Mouse (Mus musculus) NIH3T3 (cell line): Measurements from ENCODE around the gene Nudt4.
"Not testable (repeated sequence)": the region's sequence is repeated elsewhere in the genome, so short reads cannot be mapped to it uniquely, and the experiment has no call there.

Source experiments
- DNase-seq: peaks from one replicate; pipeline ENCODE4 v3.0.0-alpha.2; 2012; ENCODE audit warnings: low read depth

The Nudt4 gene

DNA sequence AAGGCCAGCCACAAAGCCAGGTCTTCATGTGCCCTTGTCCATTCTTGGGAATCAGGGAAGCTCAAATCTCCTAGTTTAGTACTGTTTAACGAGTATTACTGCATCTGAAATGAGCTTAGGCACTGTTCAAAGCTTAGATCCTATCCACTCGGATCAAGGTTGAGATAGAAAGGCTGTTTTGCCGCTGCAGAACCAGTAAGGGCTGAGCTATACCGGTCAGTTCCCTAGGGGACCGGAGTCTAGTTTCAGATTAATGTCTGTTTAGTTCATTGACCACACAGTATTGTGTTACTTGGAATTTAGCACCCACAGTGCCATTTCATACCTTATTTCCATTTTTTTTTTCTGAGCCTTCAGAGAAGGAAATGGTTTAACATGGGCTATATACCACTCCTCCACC is 3.6 kb upstream of the Nudt4 start:
- peak; percentile 57 for DNase-seq

DNA sequence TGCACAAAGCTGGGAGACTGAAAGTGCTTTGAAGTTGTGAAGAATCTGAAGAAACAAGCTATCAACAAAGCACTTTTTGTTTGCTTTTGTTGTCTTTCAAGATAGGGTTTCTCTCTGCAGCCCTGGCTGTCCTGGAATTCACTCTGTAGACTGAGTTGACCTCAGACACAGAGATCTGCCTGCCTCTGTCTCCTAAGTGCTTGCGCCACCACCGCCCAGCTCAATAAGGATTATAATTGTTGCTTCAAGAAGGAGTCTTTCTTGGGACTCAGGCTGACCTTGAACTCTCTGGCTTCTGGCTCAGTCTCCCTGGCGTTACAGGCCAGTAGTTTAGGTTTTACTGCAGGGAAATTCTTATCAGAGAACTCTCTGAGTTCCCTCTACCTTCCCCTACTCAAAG is 2.8 kb upstream of the Nudt4 start:
- DNase-seq = no peak

DNA sequence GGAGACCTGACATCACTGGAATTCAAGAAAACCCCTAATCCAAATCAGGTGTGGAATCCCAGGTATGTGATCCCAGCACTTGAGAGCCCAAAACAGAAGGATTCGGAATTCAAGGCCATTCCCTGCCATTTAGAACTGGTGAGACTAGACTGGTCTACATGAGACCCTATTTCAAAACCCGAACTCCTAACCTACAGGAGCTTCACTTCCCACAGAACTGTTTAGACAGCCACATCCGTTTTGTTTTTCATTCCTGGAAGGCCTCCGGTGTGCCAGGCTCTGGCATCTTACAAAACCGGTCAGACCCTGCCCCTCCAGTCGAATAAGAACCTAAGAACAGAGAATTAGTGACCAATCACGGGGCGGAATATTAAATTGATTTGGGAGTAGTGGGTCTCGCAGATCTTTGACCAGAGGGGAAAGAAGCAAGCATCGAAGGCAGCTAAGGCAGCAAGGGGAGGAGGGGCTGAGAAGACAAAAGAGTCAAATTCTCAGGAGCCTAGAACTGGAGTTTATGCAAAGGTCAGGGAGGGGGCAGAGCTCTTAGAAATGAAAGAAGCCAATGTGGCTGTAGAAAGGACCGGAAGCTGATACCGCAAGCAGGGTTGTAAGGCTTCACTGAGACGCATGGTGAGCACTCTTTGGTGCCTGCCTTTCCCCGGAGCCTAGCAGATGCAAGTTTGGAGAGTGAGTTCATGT is 1.4 kb upstream of the Nudt4 start:
- no peak for DNase-seq

DNA sequence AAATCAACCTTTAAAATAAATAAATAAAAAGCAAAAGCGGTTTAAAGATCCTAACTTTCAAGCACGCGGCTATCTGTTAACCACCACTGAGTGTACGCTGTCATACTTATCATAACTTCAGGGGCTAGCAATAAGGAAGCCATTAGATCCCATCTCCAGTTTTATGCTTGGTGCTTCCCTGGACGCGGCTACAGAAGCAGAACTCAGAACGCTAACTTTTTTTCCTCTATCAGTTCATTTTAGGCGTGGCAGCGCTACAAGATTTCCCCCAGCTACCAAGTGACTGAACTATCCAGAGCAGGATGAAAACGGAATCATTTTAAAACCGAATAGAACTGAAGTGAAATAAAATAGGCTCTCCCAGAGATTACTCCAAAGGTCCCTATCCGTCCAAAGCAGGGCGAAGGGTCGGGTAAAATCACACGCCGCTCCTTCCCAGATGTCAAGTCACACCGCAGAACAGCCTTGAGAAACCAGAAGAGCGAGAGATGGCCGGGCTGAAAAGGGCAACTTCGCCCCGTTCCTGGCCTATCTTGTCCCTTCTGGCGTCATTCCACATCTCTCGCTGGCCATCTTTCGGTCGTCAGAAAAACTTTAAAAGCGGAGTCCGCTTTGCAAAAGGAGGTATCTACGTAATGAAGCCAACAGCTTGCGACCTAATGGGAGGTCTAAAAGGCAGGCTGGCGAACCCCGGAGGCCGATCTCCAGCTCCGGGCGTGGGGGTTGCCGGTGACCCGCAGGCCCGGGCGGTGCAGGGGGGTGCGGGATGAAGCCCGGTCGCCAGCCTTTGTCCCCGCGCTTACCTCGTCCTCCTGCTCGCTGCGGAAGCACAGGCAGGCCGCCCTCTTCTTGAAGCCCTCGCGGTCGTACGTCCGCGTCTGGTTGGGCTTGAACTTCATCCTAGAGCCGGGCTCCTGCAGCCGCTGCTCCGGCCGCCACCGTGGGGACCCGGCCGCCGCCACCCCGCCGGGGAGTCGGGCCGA is 796 bp downstream of the Nudt4 start:
- peak; percentile 69 for DNase-seq

DNA sequence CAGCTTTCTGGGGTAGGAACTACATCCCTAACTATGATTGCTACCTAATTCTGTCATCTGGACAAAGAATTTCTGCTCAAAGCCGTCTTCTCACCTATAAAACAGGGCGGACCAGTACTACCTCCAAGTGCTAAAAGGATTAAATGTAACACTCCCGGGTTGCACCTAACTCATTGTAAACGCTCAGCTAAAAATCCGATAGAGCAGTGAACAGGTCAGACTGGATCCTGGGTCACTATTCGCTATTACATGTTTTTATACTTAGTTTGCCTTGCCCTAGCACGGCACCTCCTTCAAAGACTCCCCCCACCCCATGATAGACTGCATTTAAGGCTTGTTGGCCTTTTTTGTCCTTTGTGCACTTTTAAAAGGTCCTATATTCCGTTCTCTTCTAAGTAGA is 1.6 kb downstream of the Nudt4 start:
- no peak for DNase-seq

DNA sequence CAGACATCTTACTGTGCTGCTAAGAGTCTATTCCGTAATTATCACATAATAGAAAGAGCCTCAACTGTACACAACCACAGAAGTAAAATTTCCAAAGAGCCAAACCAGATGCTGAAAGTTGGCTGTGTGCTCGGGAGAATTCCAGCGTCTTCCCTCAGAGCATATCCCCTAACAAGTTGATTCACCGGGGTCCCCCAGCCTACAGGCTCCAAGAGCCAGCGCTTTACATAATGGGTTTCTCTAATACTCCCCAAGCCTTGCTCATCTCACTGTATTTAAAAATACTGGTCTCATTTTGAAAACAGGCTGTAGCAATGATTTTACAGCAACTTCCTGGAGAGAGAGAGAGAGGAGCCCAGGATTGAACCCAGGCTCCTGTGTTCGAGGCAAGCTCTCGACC is 2.3 kb downstream of the Nudt4 start:
- DNase-seq = peak; percentile 62

DNA sequence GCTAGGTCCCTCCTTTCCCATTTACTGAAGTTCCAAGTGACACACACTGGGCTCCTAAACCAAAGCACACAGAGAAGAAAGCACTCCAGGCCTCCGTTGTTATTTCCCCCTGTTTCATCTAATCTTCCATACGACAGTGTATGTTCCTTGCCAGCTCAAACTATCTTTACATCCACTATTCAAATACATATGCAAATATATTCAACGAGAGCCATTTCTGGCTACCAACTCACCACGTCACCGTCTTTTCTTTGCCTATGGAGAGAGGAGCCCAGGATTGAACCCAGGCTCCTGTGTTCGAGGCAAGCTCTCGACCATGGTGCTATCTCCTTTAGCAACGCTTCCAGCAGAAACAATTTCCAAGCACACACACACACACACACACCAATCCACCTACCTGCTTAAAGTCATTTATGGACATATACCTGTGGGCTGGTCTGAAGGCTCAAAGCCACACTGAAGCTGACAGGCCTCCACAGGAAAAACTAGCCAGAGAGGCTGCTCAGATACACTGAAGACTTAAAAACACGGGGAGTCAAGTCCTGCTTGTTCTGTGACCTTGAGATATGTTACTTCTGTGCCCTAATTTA is 3.5 kb downstream of the Nudt4 start:
- DNase-seq = no peak

DNA sequence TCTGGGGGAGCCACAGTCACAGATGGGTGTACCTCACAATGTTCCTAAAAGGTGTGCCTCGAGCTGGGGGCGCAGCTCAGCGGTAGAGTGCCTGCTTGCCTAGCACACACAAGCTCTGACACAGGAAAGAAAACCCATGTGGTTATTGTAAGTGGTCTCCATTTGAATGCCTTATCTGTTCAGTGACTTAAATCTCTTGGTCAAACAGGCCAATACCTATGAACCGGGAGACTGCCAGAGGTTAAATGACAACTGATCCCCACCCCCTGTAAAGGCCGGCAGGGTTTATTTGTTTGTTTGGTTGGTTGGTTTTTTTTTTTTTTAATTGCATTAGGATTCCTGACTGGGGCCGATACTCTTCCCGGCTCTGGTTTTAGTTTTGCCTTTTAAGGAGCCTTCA is 4.5 kb downstream of the Nudt4 start:
- DNase-seq = no peak

DNA sequence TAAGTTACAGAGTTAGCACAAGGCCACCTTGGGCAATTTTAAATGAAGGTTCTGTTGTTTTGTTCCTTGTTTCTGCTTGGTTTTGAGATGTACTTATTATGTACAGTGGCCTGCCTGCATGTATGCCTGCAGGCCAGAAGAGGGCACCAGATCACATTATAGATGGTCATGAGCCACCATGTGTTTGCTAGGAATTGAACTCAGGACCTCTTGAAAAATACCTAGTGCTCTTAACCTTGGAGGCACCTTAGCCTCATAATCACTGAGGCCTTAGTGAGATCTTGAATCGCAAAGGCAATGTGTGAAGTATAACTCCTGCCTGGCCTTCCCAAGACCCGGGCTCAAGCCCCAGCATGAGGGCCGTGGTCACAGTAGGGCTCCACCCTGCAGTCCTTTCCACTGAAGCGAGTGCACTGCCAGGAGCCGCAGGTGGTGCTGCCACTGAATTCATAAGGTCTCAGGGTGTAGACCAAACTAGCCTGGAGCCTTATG is 6.6 kb downstream of the Nudt4 start:
- DNase-seq = peak; percentile 69

DNA sequence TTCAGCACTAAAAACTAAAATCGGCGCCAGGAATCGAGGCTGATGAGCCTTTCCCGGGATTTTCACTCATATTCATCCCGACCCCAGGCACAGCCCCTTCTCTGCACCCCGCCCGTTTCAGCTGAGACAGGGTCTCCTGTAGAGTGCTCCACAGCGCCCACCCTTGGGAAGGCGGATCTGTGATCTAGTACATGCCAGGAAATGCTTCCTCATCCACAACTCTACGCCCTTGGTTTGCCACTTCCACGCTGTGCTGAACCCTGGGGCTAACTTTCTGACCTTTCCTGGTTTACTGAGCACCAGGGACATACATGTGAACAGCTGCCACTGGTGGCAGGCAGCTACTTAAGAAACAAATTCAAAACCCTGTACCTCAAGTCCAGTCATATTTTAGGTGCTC is 8.1 kb downstream of the Nudt4 start:
- DNase-seq = no peak

DNA sequence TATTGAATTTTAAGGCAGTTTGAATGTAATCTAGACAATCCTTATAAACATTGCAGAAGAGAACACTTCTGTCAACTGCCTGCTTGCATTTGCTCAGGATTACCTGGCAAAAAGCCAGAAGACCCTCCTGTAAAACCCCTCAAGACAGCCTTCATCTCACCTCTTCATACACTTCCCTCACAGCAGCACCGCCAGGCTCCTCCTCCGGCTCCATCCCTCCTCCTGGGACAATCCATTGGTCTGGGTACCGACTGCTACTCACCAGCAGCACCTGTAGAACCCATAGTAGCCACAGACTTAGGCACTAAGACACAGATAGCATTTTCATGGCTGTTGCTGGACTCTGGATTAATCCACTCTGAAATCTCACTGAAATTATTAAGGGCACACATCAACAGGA is 11.6 kb downstream of the Nudt4 start:
- no peak for DNase-seq

DNA sequence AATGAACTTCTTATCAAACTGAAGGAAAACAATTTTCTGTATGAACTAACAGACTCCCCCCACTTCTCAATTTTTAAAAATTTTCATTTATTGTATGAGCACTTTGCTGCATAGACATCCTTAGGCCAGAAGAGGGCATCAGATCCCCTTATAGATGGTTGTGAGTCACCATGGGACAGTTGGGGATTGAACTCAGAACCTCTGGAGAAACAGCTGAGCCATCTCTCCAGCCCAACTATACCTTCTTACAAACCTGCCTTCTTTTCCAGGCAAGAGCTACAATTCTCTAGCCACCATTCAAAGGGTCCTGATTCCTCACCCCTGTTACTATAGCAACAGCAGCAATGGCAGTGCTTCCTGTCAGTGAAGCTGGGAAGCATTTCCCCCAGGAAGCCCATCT is 12.2 kb downstream of the Nudt4 start:
- peak; percentile 74 for DNase-seq

DNA sequence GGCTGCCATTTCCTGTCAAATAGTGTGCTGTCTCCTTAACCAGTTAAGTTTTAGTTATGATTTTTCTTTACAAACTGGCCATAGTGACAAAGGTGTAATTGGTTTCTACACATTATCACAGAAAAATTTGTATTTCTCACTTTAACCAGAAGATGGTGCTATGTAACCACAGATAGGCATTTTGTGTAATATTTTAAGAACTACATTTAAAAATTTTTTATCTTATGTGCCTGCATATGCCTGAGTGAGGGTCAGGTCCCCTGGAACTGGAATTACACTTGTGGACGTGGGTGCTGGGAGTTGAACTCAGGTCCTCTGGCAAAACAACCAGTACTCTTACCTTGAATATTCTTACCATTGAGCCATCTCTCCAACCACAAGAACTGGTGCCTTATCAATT is 13.4 kb downstream of the Nudt4 start:
- DNase-seq = peak; percentile 75

DNA sequence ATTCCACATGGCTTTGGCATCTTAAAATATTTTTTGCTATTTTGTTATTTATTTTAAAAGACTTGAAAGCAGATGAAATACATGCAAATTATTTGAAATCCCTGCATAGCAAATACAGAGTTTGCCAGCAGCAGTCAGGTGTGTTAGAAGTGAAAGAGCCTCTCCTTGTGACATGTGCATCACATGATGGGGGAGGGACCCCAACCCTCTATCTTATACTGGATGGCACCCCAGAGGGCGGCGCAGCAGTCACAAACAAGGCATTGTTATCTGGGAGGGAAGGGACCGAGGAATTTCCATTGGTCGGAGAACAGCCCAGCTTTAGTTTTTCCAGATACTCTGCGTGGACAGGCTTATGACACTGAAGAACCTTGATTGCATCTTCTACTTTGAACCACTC is 14.9 kb downstream of the Nudt4 start:
- DNase-seq = not testable (repeated sequence)

DNA sequence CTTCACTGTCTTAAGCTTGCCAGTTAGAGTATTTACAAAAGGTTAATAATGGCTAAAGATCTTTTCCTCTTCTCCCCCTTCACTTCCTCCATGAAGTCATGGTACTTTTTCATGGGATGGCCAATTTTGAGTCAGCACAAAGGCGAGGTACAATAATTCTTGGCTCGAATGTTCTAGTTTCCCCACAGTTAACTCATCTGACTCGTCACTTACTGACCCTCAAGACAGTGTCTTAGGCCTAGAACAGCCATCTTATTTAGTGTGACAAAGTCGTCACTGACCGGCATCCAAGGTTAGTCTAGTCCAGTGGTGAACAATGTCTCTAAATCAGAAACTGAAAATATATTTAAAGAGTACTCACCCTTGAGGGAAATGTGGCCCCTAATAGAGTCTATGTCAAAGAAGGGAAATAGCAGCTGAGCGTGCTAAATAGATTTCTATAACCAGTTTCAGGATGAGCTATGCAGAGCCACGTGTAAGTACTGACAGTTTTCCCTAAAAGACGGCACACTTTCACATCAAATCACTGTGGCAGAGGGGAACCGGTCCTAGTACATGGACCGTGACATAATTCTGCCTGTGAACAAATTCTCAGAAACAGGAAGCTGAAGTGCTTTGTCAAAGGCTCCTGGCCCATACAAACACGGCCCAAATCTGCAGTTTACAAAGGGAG is 15.7 kb downstream of the Nudt4 start:
- DNase-seq = no peak

DNA sequence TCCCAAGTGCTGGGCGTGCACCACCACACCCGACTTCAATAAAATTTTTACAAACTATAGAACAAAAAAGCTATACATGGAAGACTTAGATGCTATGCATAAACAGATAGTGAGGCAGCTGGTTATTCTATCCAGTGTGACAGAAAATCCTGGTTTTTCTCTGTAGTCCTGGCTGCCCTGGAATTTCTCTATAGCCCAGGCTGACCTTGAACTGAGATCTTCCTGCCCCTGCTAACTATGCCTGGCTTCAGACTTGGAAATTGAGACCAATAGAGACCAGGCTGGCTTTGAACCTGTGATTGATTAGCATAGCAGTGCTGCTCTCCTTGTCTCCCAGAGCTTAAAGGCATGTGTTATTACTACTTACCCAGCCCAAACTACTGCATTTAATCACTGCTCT is 17.8 kb downstream of the Nudt4 start:
- DNase-seq = no peak

DNA sequence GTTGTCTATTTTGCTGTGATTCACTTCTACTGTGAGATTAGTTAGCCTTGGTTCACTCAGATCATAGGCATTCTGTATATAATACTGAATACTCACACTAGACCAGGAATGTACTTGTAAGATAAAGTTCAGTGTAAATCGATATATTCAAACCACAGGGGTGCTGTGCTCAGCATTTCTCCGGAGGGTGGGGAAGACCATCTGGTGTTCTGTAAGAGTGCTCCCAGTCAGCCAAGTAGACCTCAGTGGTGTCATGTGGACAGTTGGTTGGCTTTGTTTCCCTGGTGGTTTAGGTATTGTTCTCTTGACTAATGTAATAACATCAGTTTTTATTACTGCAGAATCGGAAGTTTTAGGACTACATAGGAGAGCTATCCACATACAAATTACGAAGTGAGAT is 18.9 kb downstream of the Nudt4 start:
- DNase-seq = peak; percentile 82

DNA sequence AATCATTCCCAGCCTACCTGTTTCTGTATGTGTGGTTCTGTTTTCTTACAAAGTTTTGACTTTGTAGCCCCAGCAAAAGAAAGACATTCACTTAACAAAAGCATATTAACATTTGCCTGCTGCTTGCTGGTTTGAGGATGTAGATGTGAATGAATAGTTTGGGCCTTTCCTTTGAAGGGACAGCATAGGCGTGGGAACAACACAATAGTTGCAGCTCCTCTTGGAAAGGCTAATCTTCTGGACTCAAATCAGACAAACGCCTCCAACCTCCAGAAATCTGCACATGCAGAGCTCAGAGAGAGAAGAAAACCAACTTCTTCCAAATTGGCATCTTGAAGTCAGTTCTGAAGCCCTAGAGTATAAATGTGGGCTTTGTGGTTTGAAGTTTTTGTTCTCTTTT is 19.3 kb downstream of the Nudt4 start:
- DNase-seq = no peak

DNA sequence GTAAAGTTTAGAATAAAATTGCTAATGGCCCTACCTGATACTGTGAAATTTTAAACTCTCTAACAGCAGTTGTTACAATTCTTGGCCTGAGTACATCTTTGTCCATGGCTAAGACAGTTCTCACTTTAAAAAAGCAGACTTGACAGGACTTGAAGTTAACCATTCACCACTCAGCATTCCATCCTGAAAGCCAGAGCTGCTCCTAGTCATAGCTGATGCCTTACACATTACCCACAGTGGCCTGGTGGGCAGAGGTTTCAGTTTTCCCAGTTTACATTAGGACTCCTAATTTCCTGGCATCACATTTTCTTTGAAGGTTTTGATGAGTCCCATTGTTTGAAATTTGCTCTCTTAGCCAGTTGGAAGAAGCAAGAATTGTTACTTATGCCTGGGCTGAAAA is 19.9 kb downstream of the Nudt4 start:
- no peak for DNase-seq

DNA sequence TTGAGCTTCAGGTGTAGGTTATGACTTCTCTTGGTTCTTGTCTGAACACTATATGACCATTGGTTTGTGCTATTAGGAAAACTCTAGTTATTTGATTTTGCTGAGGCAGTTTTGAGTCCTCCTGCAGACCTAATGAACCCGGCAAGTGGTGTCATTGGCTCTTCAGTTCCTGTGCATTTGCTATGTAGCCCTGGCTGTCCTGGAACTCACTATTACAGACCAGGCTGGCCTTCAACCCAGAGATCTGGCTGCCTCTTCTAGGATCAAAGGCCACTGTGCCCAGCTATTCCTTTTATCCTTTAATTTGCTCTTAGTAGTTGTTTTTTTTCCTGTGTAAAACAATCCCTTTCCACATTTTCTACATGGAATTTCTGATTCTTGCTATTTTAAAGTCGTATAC is 20.6 kb downstream of the Nudt4 start:
- no peak for DNase-seq

DNA sequence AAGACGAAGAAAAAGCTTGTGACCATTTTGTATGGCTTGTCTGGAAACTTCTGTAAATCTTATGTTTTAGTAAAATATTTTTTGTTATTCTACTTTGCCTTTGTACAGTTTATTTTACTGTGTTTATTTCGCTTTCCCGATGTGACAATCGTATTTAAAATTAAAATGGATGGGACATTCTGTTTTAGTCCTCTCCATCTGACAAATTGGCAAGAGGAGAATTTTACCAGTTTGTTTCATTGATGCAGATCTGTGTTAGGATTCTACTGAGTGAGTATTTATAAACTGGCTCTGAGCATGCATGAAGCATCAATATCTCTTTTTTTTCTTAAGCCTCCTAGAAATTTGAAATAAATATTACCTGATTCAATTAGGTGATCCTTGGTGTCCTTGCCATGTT is 21.0 kb downstream of the Nudt4 start:
- no peak for DNase-seq

DNA sequence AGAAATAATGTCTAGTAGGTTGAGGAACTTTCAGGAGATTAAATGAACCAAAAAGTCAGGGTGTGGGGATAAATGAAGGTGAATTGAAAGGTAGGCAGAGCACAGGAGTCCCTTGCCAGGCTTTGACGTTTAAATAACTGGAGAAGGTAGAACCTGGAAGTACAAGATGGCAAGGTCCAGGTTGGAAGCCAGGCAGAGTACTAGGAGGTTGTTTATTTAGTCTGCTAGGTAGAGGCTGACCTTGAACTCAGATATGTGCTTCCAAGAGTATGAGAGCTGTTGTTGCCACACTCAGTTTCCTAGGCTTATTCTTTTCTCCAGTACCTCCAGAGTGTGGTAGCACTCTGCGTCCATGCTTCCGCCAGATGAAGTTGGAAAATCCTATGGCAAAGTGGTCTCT is 24.1 kb downstream of the Nudt4 start:
- DNase-seq = no peak
